Mouse (Mus musculus): ENCODE measurements at regions not wholly inside any gene's neighbourhood (a gene's known extent, or its start where the extent isn't known, plus 50 kb on each side); places are given as distances from the start of the nearest gene placed in this dataset.

- TF ChIP-seq CTCF (IDR thresholded peaks at IDR 0.05; ENCODE audit: borderline replicate concordance, extremely low read depth, insufficient read depth, insufficient read length) (no peak), POLR2A (IDR thresholded peaks at IDR 0.05; ENCODE audit: borderline replicate concordance, extremely low read depth, insufficient read depth, insufficient read length, poor library complexity, severe bottlenecking) (no peak)
Measured at GRCm38 (mm10) chr4:106193204-106193945, 122.6 kb upstream of the Usp24 start.
